Mouse (Mus musculus) limb, embryonic 14.5 days (tissue): ENCODE data around the gene F7. TPM values are rescaled to one million over a fixed set of nuclear protein-coding genes. Genes with fewer than 3 reads are reported as not detected.

Experiments
- ATAC-seq: fragments of 200-750 bp; cut with Nextera tagmentation; 2 replicates; pipeline ENCODE4 v1.8.0; 2017; ENCODE audit warnings: low read depth, moderate number of reproducible peaks, moderate TSS enrichment; ENCODE audit not compliant: low FRiP score
- DNase-seq: peaks from one replicate; pipeline ENCODE4 v3.0.0-alpha.2; 2015; ENCODE audit warnings: low spot score
- H3K27ac ChIP-seq: fragments of 300-500 bp; sonication (generic); replicated peaks from 2 replicates; pipeline ENCODE4 v1.5.1; 2014; ENCODE audit warnings: low read depth, mild to moderate bottlenecking, low read length, moderate library complexity, mixed read lengths
- H3K27me3 ChIP-seq: fragments of 300-500 bp; sonication (generic); 2 replicates; pipeline ENCODE4 v1.6.1; 2014; ENCODE audit warnings: low read length, mixed read lengths; ENCODE audit not compliant: control insufficient read depth, insufficient read depth
- H3K36me3 ChIP-seq: fragments of 300-500 bp; sonication (generic); 2 replicates; pipeline ENCODE4 v1.6.1; 2014; ENCODE audit warnings: mild to moderate bottlenecking, low read length, moderate library complexity, mixed read lengths; ENCODE audit not compliant: control insufficient read depth, insufficient read depth
- H3K4me1 ChIP-seq: fragments of 300-500 bp; sonication (generic); 2 replicates; pipeline ENCODE4 v1.6.1; 2014; ENCODE audit warnings: antibody characterized with exemption, low read length, mixed read lengths; ENCODE audit not compliant: control insufficient read depth, insufficient read depth
- H3K4me2 ChIP-seq: fragments of 300-500 bp; sonication (generic); replicated peaks from 2 replicates; pipeline ENCODE4 v1.6.1; 2014; ENCODE audit warnings: low read depth, mild to moderate bottlenecking, low read length, moderate library complexity; ENCODE audit not compliant: severe bottlenecking
- H3K4me3 ChIP-seq: fragments of 300-500 bp; sonication (generic); replicated peaks from 2 replicates; pipeline ENCODE4 v1.5.1; 2014; ENCODE audit warnings: low read length
- H3K9ac ChIP-seq: fragments of 300-500 bp; sonication (generic); 2 replicates; pipeline ENCODE4 v1.6.1; 2014; ENCODE audit warnings: mild to moderate bottlenecking, low read depth, low read length, moderate library complexity; ENCODE audit not compliant: severe bottlenecking
- H3K9me3 ChIP-seq: fragments of 300-500 bp; sonication (generic); 2 replicates; pipeline ENCODE4 v1.6.1; 2016; ENCODE audit warnings: low read length; ENCODE audit not compliant: control insufficient read depth
- POLR2A ChIP-seq: fragments of 200-500 bp; IDR thresholded peaks from 2 replicates; pipeline ENCODE4 v1.8.0; 2012; ENCODE audit warnings: inconsistent platforms, mild to moderate bottlenecking, moderate library complexity, borderline replicate concordance; ENCODE audit not compliant: insufficient read depth, insufficient read length; ENCODE audit errors: extremely low read depth
- WGBS: fragments of 180-500 bp; shearing (Covaris S2); extraction: QIAGEN DNeasy Blood & Tissue Kit; methylation state at CpG from one replicate; pipeline ENCODE4 v1.1.7; 2014; 5-methylcytosine and 5-hydroxymethylcytosine counted together
- polyA plus RNA-seq, 2 experiments: library from polyadenylated mRNA; depleted of rRNA in 1 of 2; stranded (reverse) in 1 of 2; unstranded in 1 of 2; fragments of >200 nt; fragmentation: Nextera tagmentation in 1 of 2; extraction: Ambion mirVana in 1 of 2; gene quantifications; 2 replicates each; pipeline versions ENCODE4 v1.2.1 to v1.2.3; 2012 to 2014

F7 gene
- polyA plus RNA-seq, 2 experiments: 0.08 TPM; not detected in 1

DNA sequence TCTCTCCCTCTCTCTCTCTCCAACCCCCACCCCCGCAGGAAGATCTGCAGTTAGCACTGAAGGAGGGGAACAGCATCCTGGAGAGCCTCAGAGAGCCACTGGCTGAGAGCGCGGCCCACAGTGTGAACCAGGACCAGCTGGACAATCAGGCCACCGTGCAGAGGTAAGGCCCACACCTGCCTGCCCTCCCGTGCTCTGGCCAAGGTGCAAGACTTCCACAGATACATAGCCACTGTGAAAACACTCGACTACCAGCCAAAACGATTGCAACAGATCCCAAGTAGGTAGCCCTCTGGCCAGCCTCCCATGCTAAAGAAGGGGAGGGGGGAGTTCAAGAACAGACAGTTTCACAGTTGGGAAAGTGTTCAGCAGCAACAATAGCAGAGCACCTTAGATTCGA is 27.5 kb upstream of the F7 start:
- Histone ChIP-seq H3K27me3 (no peaks in the 10 kb centered on the region), H3K36me3 (peaks cover 48% of the 10 kb centered on the region), H3K9me3 (no peaks in the 10 kb centered on the region), H3K4me2 (no peak overlapping the region), H3K9ac (no peak overlapping the region), H3K4me1 (peaks cover 19% of the 10 kb centered on the region), H3K4me3 (no peak overlapping the region), H3K27ac (no peak overlapping the region)
- 68% methylated on average over 8 of the region's 8 CpGs for WGBS
- DNase-seq (no peak), ATAC-seq (no peak)
- TF ChIP-seq POLR2A: no peak

- ATAC-seq: no peak
- peaks cover 63% of the 10 kb centered on the region for H3K36me3 ChIP-seq
- peaks cover 19% of the 10 kb centered on the region for H3K4me1 ChIP-seq
- DNase-seq: no peak
- H3K4me3 ChIP-seq: no peak overlapping the region
- H3K27ac ChIP-seq: no peak overlapping the region
- no peak for TF ChIP-seq POLR2A
- no peaks in the 10 kb centered on the region for H3K9me3 ChIP-seq
- H3K27me3 ChIP-seq: no peaks in the 10 kb centered on the region
- H3K4me2 ChIP-seq: no peak overlapping the region
- WGBS: 82% methylated on average over 9 of the region's 9 CpGs
- H3K9ac ChIP-seq: no peak overlapping the region
These were observed 26.0 kb upstream of the F7 start for GRCm38 (mm10) chr8:12999793-13000192.

DNA sequence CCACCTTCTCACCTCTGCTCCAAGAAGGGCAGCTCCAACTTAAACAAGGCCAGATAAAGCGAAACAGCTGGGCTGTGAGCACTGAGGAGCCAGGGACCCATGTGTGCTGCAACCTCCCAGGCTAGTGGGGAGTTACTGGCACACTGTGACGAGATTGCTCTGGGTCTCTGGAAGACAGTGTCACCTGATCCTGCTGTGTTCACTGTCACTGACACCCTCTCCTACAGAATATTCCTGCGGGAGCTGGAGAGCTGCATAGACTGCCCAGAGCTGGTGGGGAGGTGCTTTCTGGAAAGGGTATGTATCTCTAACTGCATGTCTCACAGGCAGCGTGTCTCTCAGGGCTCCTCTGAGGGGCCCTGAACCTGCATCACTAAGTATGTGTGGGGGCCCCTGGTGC is 18.4 kb upstream of the F7 start:
- DNase-seq (no peak), ATAC-seq (no peak)
- WGBS: 66% methylated on average over 4 of the region's 4 CpGs
- TF ChIP-seq POLR2A: no peak
- H3K36me3 ChIP-seq: peaks cover 60% of the 10 kb centered on the region
- no peak overlapping the region for H3K9ac ChIP-seq
- H3K4me3 ChIP-seq: no peak overlapping the region
- H3K4me2 ChIP-seq: no peak overlapping the region
- H3K27me3 ChIP-seq: no peaks in the 10 kb centered on the region
- no peaks in the 10 kb centered on the region for H3K4me1 ChIP-seq
- 0 out of 2 replicates have a peak, but pooled peaks cover 7% of the 10 kb centered on the region for H3K9me3 ChIP-seq
- H3K27ac ChIP-seq: no peak overlapping the region

GRCm38 (mm10) chr8:13010313-13010712 is 15.5 kb upstream of the F7 start:
- WGBS: 71% methylated on average over 4 of the region's 4 CpGs
- no peak for TF ChIP-seq POLR2A
- Histone ChIP-seq H3K9ac (no peak overlapping the region), H3K4me3 (no peak overlapping the region), H3K9me3 (0 out of 2 replicates have a peak, but pooled peaks cover 7% of the 10 kb centered on the region), H3K4me2 (no peak overlapping the region), H3K27me3 (no peaks in the 10 kb centered on the region), H3K27ac (no peak overlapping the region), H3K36me3 (peaks cover 58% of the 10 kb centered on the region), H3K4me1 (no peaks in the 10 kb centered on the region)
- ATAC-seq (no peak), DNase-seq (no peak)

DNA sequence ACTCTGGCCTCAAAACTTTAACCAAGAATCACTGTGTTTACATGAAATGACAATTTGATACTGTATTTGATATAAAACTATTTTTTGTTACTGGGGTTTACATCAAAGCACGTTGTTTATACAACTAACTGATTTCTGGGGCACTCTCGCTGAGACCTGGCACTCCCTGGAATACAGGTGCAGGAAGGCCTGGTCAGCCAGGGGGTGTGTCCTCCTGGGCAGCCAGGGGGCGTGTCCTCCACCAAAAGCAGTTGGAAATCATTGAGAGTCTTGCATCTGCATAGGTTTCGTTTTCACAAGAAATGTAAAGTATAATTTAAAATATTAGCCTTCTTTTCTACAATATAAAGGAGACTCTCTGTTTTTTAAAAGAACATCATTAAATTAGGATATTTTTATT is 6.3 kb upstream of the F7 start:
- TF ChIP-seq POLR2A: no peak
- 57% methylated on average over 4 of the region's 4 CpGs for WGBS
- Histone ChIP-seq H3K4me2 (no peak overlapping the region), H3K4me1 (no peaks in the 10 kb centered on the region), H3K36me3 (peaks cover 24% of the 10 kb centered on the region), H3K27ac (no peak overlapping the region), H3K27me3 (no peaks in the 10 kb centered on the region), H3K9ac (no peak overlapping the region), H3K4me3 (no peak overlapping the region), H3K9me3 (no peaks in the 10 kb centered on the region)
- DNase-seq (no peak), ATAC-seq (no peak)

- Histone ChIP-seq H3K4me1 (no peaks in the 10 kb centered on the region), H3K9me3 (no peaks in the 10 kb centered on the region), H3K4me2 (no peak overlapping the region), H3K27ac (no peak overlapping the region), H3K36me3 (peaks cover 15% of the 10 kb centered on the region), H3K9ac (no peak overlapping the region), H3K4me3 (no peak overlapping the region), H3K27me3 (no peaks in the 10 kb centered on the region)
- WGBS: 96% methylated on average over 8 of the region's 8 CpGs
- no peak for TF ChIP-seq POLR2A
- DNase-seq: no peak
- ATAC-seq: no peak
These were observed 4.0 kb upstream of the F7 start for GRCm38 (mm10) chr8:13021830-13022229.
